Mouse (Mus musculus) liver, embryonic 14.5 days (tissue): ENCODE measurements around the gene Hagh. TPM values are rescaled to one million over a fixed set of nuclear protein-coding genes. Genes with fewer than 3 reads are reported as not detected.

Source experiments
- ATAC-seq: fragments of 200-750 bp; cut with Nextera tagmentation; 2 replicates; pipeline ENCODE4 v1.8.0; 2017; ENCODE audit warnings: moderate number of reproducible peaks, mild to moderate bottlenecking, moderate library complexity; ENCODE audit not compliant: insufficient read depth
- DNase-seq, 3 experiments: peaks; one replicate each; pipeline ENCODE4 v3.0.0-alpha.2; 2012 to 2013; ENCODE audit warnings: low read depth in 3 of 3, low spot score in 3 of 3
- H3K27ac ChIP-seq: fragments of 300-500 bp; sonication (generic); 2 replicates; pipeline ENCODE4 v1.5.1; 2014; ENCODE audit warnings: moderate library complexity, mild to moderate bottlenecking, control low read depth, inconsistent platforms
- H3K27me3 ChIP-seq: fragments of 300-500 bp; sonication (generic); 2 replicates; pipeline ENCODE4 v1.6.1; 2014; ENCODE audit warnings: mild to moderate bottlenecking, low read length, moderate library complexity; ENCODE audit not compliant: control insufficient read depth, insufficient read depth
- H3K36me3 ChIP-seq: fragments of 300-500 bp; sonication (generic); replicated peaks from 2 replicates; pipeline ENCODE4 v1.6.1; 2014; ENCODE audit warnings: low read depth; ENCODE audit not compliant: control insufficient read depth, insufficient read depth
- H3K4me1 ChIP-seq, 2 experiments: fragments of 200-500 bp in 1 of 2; fragments of 300-500 bp in 1 of 2; sonication (generic) in 1 of 2; replicated peaks; 2 replicates each; pipeline ENCODE4 v1.6.1; 2012 to 2014; ENCODE audit warnings: antibody characterized with exemption in 1 of 2, inconsistent platforms in 1 of 2, low read length in 1 of 2; ENCODE audit not compliant: control insufficient read depth in 2 of 2, insufficient read depth in 2 of 2
- H3K4me2 ChIP-seq: fragments of 300-500 bp; sonication (generic); 2 replicates; pipeline ENCODE4 v1.6.1; 2014; ENCODE audit warnings: low read depth, mild to moderate bottlenecking, control low read depth, moderate library complexity
- H3K4me3 ChIP-seq, 2 experiments: fragments of 200-500 bp in 1 of 2; fragments of 300-500 bp in 1 of 2; sonication (generic) in 1 of 2; 2 replicates each; pipeline ENCODE4 v1.5.1; 2012 to 2014; ENCODE audit warnings: low read depth in 2 of 2, low read length in 2 of 2, mild to moderate bottlenecking in 2 of 2, control low read depth in 1 of 2, inconsistent platforms in 1 of 2, moderate library complexity in 1 of 2; ENCODE audit not compliant: insufficient read depth in 1 of 2
- H3K9ac ChIP-seq: fragments of 300-500 bp; sonication (generic); replicated peaks from 2 replicates; pipeline ENCODE4 v1.6.1; 2014; ENCODE audit warnings: mild to moderate bottlenecking, control low read depth, moderate library complexity
- H3K9me3 ChIP-seq: fragments of 300-500 bp; sonication (generic); 2 replicates; pipeline ENCODE4 v1.6.1; 2016; ENCODE audit warnings: low read length, mixed read lengths; ENCODE audit not compliant: control insufficient read depth
- CTCF ChIP-seq: IDR thresholded peaks from 2 replicates; pipeline ENCODE4 v1.5.1; 2016; ENCODE audit warnings: antibody characterized with exemption, low read depth, control low read depth
- EP300 ChIP-seq: IDR thresholded peaks from 2 replicates; pipeline ENCODE4 v1.6.1; 2016; ENCODE audit warnings: antibody characterized with exemption, low read depth
- WGBS: fragments of 180-500 bp; shearing (Covaris S2); extraction: QIAGEN DNeasy Blood & Tissue Kit; methylation state at CpG from one replicate; pipeline ENCODE4 v1.1.7; 2014; ENCODE audit not compliant: insufficient replicate concordance; 5-methylcytosine and 5-hydroxymethylcytosine counted together
- polyA plus RNA-seq, 2 experiments: library from polyadenylated mRNA; depleted of rRNA in 1 of 2; stranded (reverse) in 1 of 2; unstranded in 1 of 2; fragments of >200 nt; fragmentation: Nextera tagmentation in 1 of 2; extraction: Ambion mirVana in 1 of 2; gene quantifications; 2 replicates each; pipeline versions ENCODE4 v1.2.1 to v1.2.3; 2012 to 2014

Gene Hagh
- polyA plus RNA-seq, 2 experiments: 65.9 to 109 TPM

DNA sequence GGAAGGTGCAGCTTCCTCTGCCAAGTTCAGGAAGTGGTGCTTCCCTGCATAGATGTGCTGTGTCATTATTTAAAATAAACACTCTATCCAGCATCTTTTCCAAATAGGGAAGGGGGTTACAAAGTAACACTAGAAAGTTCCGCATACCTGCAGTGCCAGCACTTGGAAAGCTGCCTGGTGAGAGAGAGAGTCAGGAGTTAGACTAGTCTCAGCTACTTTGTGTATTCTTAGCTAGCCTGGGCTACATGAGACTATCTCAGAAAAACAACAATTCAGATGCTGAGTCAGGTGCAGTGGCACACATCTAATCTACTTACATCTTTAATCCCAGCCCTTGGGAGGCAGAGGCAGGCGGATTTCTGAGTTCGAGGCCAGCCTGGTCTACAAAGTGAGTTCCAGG lies 21.8 kb downstream of the Hagh start:
- H3K36me3 ChIP-seq: peaks cover 31% of the 10 kb centered on the region
- 85% methylated on average over 3 of the region's 3 CpGs for WGBS
- no peak for DNase-seq

DNA sequence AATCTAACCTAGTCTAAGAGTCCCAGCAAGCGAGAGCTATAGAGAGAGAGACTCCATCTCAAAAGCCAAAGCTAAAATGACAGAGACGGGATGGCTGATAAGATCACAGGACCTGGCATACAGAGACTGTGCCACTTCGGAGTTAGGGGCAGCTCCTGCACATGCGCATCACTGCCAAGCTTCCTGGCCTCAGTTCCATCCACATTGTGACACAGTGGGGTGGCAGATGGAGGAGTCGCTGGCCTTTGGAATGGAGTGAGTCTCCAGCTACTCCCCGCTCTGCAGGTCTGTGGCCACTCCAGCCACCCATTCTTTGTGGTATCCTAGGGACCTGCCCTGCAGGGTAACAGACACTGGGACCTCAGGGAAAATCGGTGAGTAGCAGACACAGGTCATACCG lies 25.8 kb downstream of the Hagh start, which contains the start of gene Igfals:
Gene Igfals, plus strand, starts transcription at position 222 of the 400 bp plus-strand sequence.
- no peak within 1 kb of the TSS for H3K9ac ChIP-seq
- H3K4me2 ChIP-seq: no peak within 1 kb of the TSS
- no peak within 1 kb of the TSS for H3K27ac ChIP-seq
- DNase-seq: no peak
- no peaks in the 10 kb centered on the region for H3K9me3 ChIP-seq
- WGBS: 86% methylated on average over 8 of the region's 8 CpGs
- peaks cover 26% of the 10 kb centered on the region for H3K36me3 ChIP-seq
- no peak for ATAC-seq
- no peak within 1 kb of the TSS for H3K4me3 ChIP-seq
- no peaks in the 10 kb centered on the region for H3K27me3 ChIP-seq
- TF ChIP-seq CTCF (no peak), EP300 (no peak)
- H3K4me1 ChIP-seq: no peaks in the 10 kb centered on the region; a peak in 2 of 4 replicates

More for the DNA sequence above, 21.8 kb downstream of the Hagh start:
- TF ChIP-seq EP300: no peak
- no peak for TF ChIP-seq CTCF
- H3K27ac ChIP-seq: no peak overlapping the region
- H3K9ac ChIP-seq: no peak overlapping the region
- no peaks in the 10 kb centered on the region for H3K27me3 ChIP-seq
- H3K4me1 ChIP-seq: peaks cover 22 to 34% of the 10 kb centered on the region in 2 experiments
- H3K4me2 ChIP-seq: no peak overlapping the region
- no peak overlapping the region for H3K4me3 ChIP-seq
- H3K9me3 ChIP-seq: no peaks in the 10 kb centered on the region
- ATAC-seq: no peak

DNA sequence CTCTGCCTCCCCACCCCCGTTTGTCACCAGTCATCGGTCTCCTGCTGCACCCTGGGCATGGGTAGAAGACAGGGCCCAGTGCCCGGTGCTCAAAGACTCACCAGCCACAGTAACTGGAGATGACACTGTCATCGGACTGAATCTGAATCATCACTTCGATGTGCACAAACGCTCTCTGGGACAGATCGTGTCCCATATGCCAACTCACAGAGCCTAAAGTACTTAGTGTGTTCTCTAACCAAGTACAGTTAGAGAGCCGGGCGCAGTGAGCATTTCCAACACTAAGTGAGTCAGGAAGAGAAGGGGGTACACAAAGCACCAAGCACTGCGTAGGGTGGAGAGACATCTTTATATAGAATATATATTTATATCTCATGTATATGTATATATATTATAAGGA lies 28.0 kb downstream of the Hagh start:
- Histone ChIP-seq H3K27me3 (no peaks in the 10 kb centered on the region), H3K4me1 (no peaks in the 10 kb centered on the region), H3K36me3 (peaks cover 9% of the 10 kb centered on the region), H3K4me3 (no peak overlapping the region), H3K9ac (no peak overlapping the region), H3K4me2 (no peak overlapping the region), H3K9me3 (no peaks in the 10 kb centered on the region), H3K27ac (no peak overlapping the region)
- 80% methylated on average over 10 of the region's 10 CpGs for WGBS
- DNase-seq (no peak), ATAC-seq (no peak)
- TF ChIP-seq CTCF (no peak), EP300 (no peak)

DNA sequence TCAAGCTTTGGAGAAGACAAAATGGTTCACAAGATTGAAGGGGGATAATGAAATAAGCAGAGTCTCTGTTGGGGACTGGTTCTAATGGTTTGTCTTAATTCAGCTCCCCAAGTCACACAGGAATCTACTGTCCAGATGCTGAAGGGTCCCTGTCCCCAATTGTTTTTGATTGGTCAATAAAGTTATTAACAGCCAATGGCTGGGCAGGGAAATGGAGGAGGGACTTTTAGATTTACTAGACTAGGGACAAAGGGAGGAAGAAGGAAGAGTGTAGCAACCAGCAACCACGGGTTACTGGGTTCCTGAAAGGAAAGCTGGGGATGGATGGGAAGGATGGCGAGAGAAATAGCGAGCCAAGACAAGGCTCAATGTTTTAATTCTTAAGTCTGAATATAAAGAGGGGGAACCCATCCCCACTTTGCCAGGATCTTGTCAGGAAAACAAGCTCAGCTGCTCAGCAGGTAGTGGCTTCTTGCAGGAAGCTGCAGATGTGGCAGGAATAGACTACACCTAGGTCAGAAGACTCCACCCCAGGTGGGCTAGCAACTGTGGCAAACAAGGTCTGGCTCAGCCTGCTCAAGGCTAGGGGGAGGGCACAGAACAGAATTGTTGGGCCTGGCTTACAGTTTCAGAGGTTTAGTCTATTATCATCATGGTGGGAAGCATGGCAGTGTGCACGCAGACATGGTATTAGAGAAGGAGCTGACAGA lies 33.9 kb downstream of the Hagh start:
- DNase-seq: no peak

DNA sequence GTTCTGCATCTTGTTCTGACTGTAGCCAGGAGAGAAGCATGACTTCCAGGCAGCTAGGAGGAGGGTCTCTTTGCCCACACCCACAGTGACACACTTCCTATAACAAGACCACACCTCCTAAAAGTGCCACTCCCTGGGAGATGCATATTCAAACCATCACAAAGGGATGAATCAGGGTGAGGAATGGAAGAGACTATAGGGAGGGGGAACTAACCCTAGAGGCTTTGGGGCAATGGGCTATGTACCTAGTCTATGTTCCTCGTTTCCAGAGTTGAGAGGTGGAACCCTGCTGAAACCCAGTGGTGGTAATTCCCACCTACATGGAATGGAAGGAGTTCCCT lies 34.4 kb downstream of the Hagh start:
- no peak overlapping the region for H3K9ac ChIP-seq
- DNase-seq (no peak), ATAC-seq (no peak)
- TF ChIP-seq CTCF (no peak), EP300 (no peak)
- H3K27me3 ChIP-seq: no peaks in the 10 kb centered on the region
- WGBS: 32% methylated on average over 1 of the region's 1 CpGs
- no peaks in the 10 kb centered on the region for H3K9me3 ChIP-seq
- H3K4me2 ChIP-seq: no peak overlapping the region
- no peaks in the 10 kb centered on the region for H3K4me1 ChIP-seq
- H3K36me3 ChIP-seq: no peaks in the 10 kb centered on the region
- no peak overlapping the region for H3K4me3 ChIP-seq
- no peak overlapping the region for H3K27ac ChIP-seq

More for the DNA sequence above, 33.9 kb downstream of the Hagh start:
- TF ChIP-seq EP300 (no peak), CTCF (no peak)
- Histone ChIP-seq H3K36me3 (no peaks in the 10 kb centered on the region), H3K27ac (no peak overlapping the region), H3K9ac (no peak overlapping the region), H3K27me3 (no peaks in the 10 kb centered on the region), H3K4me3 (no peak overlapping the region), H3K9me3 (no peaks in the 10 kb centered on the region), H3K4me1 (no peaks in the 10 kb centered on the region), H3K4me2 (no peak overlapping the region)
- ATAC-seq: no peak
- WGBS: 42% methylated on average over 4 of the region's 4 CpGs
